Mouse (Mus musculus) layer of hippocampus, adult 9-11 months (tissue): ENCODE data around the gene Gpr156.

Experiments
- DNase-seq: peaks from one replicate; pipeline ENCODE4 v3.0.0; 2022

The Gpr156 gene

DNA sequence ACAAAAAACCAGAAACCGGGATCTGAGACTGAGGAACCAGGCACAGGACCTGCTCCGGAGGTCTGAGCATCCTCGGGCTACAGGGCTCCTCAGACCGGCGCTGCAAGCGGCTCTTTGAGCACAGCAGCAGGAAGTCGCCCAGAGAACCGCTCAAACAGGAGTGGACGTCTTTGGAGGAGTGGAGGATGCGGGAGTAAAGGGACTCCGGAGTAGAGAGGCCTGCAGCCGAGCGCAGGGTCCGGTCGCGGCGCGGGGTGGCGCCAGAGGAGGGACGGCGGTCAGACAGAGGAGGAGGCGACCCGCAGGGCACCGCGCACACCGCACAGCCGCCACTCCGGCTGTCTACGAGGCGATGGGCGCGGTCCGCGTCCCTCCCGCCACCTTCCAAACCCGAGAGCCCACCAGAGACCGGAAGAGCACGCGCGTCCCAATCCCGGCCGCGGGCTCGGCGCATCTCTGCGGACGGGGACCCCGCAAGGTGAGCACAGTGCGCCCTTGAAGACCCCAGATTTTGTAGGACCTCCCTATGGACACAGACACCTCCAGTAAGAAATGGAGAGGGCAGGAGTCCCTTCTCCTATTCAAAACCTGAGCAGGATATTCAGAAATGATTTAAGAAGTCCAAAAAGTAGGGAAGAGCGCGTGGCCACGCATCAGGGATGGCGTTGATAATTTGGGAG, at the start of gene Gpr156:
TSS of gene Gpr156 (plus strand) at position 359 of the 680 bp plus-strand sequence.
- peak; percentile 15 for DNase-seq

DNA sequence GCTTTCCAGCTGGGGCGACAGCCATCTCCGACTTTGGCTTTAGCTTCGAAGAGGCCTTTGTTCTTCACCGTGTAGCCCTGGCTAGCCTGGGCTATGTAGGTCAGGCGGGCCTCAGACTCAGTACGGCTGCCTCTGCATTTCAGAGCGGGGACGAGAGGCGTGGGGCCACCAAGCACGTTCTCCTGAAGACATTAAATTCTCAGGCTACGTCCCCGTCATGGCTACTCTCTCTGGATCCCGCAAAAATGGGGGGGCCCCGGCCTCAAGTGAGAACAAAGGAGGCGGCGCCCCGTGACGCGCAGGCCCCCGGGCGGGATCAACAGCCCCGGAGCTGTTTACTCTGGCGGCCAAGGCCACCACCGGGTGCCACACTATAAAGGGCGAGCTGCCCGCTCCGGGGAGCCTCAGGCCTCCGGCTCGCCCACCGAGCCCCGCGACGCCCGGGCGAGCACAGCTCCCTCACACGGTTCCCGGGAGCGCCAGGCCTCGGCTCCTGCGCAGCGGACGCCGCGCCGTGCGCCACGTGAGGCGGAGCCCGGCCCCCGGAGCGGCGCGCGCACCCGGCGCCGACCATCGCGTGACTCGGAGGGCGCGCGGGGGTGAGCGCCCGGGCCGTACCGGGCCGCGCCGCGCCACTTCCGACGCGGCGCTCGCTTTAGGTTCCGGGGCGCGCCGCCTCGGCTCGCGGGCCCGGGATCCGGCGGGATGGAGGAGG, 48.3 kb upstream of the Gpr156 start, which contains the start of gene Lrrc58:
TSS of gene Lrrc58 (plus strand) at position 599 of the 715 bp plus-strand sequence.
- peak; percentile 86 for DNase-seq

DNA sequence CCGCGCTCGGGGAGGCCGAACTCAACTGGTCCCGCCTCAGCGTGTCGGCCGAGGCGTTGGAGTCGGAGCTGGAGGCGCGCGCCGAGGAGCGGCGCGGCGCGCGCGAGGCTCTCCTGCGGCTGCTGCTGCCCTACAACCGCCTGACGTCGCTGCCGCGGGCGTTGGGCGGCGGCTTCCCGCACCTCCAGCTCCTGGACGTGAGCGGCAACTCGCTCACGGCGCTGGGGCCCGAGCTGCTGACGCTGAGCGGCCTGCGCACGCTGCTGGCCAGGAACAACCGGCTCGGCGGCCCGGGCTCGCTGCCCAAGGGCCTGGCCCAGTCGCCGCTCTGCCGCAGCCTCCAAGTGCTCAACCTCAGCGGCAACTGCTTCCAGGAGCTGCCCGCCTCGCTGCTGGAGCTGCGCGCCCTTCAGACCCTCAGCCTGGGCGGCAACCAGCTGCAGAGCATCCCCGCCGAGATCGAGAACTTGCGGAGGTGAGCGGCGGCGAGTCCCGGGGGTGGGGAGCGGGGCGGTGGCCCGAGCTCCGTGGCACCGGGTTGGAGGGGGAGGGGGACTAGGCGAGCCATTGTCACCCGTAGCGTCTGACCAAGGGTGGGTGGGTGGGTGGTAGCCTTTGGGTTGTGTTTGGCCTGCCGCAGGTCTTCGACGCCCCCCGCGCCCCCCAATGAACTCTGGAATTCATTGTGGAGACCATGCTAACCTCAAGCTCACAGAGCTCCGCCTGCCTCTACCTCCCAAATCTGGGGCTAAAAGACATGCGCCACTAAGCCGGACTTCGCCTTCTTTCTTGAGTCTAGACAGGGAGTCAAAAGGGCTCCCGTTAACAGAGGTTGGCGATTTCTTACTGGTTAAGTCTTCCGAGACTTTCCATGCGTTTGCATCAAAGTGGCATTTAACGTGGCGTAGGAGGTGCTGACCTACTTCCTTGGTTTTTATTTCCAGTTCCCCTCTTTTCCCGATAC, 47.5 kb upstream of the Gpr156 start:
- peak; percentile 78 for DNase-seq

DNA sequence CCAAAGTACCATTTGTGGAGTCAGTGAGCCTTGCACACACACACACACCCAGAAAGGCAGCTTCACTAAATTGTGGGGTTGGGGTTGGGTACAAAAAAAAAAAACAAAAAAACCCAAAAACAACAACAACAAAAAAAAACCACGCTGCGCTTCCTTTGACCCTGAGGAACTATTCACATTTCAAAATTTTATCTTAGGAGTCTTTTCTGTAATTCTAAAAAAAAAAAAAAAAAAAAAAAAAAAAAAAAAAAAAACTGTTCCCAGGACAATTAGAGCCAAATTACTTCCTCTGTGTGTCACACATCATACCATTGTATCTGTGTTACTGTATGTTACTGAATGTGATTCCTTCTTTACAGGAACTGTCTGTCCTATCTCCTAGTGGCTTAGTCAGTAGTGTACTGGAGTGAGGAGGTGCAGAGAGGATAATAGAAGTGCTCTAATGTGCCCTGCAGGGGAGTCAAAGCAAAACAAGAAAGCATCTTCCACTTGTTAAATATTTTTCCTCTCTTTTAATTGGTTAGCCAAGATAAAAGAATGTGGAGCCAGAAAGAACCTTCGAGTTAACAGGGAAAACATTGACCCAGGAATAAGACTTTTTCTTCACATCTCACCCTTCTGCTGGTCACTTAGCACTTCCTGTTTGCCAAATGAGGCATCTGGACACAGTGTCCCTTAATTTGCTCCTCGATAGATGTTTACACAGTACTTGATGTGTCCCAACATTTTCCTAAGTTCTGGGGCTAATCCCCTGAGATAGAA, 46.6 kb upstream of the Gpr156 start:
- DNase-seq, result no peak

DNA sequence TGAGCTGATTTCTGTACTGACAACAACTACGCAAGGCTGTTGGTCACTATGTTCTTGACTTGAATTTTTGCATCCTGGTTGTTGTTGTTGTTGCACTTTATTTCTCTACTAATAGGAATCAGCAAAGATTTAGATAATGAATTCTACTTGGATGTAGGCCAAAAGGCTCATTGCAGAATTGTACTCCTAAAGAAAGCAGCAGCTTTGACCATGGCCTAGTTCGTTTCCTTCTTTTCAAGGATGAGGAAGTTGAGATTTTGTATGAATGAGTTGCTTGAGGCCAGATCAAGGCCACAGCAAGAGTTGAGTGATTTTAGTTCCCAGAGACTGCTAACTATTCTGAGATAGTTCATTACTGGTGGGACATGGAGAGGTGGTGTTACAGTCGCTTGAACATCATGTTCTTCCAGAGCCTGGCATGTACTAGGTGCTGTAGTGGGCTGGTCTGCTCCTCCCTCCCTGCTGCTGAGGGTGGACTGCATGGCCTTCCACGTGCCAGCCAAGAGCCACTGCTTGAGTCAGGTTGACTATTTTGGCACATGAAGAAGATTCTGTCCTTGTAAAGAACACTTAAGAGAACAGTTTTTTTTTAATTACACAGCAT, 45.1 kb upstream of the Gpr156 start:
- DNase-seq, result peak; percentile 38

DNA sequence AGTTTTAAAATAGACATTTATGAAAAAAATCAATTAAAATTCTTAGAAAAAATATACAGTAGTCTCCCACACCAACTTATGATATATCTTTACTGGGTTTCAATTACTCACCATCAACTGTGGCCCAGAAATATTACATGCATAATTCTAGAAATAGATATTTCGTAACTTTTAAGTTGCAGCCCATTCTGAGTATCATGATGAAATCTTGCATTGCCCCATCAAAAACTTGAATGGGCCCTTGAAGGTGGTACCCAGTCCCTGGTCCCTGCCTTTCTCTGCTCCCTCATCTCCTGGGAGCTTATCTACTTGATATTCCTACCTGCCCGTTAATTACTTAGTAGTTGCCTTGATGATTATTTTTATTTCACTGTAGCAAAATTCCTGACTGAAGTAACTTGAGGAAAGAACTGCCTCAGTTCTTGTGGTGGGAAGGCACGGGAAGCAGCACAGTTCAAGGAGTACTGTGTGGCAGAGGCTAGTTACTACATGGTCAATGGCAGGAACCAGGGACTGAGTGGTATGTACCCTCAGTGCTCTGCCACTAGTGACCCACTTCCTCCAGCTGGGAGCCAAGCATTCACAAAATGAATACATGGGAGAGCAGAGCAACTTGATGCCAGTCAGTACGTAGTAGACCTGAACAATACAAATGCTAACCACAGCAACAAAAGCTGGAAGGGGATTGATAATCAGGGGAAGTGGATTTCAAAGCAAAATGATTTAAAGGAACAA, 41.6 kb upstream of the Gpr156 start:
- DNase-seq, result no peak

DNA sequence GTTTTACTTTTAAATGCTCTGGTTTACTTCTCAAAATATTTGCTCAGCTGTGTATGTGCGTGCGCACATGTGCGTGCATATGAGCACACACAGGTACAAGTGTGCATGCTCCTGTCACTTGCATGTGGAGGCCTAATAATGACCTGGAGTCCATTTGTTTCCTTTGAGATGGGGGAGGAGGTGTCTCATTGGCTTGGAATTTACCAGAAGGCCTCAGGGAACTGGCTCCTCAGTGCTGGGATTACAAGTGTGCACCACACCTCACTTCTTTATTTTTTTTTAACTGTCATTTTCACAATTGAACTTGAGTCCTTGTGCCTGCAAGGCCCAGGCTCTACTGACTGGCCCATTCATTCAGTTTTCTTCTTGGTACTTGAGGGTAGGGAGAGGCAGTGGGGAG, 38.9 kb upstream of the Gpr156 start:
- no peak for DNase-seq

DNA sequence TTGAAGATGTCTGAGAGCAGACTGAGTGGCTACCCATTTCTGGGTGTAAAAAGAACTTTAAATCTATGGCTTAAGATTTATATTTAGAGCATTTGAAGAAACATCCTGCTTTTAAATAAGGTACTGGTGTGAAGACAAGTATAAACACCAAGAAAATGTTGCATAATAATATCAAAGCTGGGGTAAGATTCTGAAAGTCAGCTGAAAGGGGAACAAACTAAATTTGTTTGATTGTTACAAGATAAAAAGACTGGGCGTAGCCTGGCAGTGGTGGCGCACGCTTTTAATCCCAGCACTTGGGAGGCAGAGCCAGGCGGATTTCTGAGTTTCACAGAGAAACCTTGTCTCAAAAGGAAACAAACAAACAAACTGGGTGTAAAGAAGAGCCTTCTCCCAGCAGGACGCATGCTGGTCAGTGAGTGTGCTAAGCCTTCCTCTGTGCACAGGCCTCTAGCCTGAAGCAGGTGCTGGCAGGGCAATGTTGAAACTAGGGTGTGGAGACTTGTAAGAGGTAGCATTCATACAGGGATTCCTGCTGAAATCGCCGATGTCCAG, 37.3 kb upstream of the Gpr156 start:
- no peak for DNase-seq

DNA sequence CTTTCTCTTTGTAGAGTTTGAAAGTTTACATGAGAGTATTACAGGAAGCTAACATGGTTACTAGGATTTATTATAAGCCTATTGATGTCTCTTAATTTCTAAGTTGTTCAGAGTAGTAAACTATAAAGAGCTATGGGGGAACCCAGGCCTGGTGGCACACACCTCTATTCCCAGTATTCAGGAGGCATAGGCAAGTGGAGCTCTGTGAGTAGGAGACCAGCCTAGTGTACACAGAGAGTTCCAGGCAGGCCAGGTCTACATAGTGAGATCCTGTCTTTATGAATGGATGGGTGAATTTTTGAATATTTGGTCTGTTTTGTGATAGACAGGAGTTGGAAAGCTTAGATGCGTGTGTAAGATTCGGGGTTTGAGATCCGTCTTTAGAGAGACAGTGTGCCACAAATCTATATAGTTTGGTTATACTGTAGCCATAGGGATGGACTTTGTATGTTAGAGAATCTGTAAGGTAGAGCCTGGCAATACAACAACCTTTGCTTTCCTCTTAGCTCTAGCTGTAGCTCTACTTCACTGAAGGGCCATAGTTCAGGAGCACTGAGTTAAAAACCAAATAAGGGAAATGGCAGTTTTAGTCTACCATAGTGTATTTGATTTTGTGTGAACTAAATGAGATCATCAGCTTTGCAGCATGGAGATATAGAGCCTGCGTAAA, 36.4 kb upstream of the Gpr156 start:
- DNase-seq, result no peak

DNA sequence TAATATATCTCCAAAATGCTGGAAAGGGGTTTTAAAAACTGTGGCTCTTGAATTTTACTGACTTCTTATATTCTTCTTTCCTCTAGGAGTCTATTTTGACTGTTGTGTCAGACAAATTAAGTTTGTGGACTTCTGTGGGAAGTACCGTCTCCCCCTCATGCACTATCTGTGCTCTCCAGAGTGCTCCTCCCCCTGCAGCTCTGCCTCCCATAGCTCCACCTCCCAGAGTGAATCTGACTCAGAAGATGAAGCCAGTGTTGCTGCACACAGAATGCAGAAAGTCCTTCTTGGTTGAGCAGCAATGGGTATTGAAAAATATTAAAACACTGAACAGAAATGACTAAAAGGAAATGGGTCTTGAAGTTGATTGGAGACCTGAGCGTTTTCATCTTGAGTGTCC, 35.1 kb upstream of the Gpr156 start:
- no peak for DNase-seq

DNA sequence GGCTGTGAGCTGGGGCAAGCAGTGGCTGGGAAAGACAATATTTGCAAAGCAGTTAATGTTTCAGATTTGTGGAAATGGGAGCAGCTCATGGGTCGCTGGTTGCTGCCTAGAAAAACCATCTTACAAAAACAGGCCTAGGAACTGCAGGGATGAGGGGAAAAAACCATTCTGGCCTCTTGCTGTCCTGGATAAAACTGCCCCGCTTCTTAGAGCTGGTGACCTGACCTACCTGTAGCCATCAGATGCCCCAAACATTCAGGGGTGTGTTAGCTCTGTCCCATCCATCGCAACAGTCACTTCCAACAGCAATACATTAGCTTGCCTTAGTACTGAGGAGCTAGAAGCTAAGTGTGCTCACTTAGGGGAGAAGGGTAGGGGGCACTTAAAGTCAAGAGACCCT, 27.3 kb upstream of the Gpr156 start:
- no peak for DNase-seq

DNA sequence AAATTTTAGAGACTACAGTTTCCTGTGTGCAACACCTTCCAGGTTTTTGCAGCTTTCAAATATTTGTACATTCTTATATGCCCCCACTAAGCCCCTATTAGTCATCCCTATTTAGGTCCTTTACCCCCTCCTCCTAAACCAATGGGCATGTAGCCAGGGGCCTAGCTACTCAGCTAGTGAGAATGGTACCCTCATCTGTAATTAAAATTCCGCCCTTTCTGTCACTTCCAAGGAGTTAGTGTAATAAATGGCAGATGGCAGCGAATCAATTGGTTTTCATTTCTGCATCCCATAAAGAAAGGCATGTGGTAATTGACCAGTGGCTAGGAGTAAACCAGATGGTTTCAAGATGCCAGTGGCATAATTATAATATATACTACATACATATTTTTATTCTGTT, 23.6 kb upstream of the Gpr156 start:
- no peak for DNase-seq

DNA sequence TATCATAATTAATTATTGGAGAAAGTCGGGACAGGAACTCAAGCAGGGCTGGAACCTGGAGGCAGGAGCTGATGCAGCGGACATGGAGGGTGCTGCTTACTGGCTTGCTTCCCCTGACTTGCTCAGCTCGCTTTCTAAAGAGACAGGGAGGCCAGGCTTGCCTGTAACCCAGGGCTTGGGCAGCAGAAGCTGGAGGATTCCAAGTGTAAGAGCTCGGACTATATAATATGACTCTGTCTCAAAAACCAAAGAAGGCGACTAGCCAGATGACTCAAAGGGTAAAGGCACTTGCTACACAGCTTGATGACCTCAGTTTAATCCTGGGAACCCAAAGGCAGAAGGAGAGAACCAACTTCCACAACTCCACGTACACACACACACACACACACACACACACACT, 22.9 kb upstream of the Gpr156 start:
- no peak for DNase-seq

DNA sequence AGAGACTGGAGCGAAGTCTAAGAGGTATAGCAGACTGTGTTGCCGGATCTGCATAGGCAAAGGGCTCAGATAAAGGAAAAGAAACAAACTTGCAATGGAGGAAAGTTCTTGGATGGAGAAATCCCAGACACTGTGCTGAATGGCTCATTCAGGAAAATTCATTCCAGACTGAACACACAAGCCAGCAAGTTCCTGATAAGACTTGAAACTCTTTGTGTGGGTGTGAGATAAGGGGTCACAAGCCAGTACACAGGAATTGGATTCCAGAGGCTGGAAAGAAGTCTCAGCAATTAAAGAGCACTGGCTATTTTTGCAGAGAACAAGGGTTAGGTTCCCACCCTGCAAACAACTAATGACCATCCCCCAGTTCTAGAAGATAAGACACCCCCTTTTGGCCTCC, 22.4 kb upstream of the Gpr156 start:
- no peak for DNase-seq

DNA sequence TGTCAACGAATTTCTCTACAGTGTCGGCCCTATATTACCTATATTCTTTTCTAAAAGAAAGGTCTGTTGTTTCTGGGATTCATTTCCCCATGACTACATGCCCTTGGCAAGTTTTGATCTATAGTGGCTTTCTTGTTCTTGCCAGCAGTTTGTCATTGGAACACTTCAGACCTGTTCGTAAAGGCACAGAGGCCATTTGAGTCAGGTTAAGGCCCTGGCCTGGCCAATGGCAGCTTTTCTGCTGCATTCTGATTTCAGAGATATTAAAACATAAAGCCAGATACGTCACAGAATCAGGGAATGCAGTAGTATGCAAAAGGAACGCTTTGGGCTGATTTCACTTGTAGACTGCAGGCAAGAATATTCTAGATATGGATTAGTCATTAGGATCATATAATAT, 17.5 kb upstream of the Gpr156 start:
- DNase-seq, result no peak

DNA sequence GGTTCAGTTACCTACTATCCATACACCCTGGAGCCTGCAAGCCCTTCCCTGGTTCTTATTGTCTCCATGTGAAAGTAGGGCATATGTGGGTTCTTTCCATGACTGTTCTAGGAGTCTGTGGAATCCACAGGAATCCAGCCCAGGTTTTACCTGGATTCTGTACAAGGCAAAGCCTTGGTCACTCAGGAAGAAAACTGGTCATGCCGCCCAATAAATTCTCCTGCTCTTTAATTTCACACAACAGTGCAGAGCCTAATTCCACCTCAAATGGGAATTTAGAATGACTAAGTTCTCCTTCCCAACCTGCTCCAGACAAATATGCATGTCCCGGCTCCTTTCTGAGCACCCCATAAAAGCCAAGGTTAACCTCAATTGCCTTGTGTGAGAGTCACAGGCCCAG, 16.9 kb upstream of the Gpr156 start:
- no peak for DNase-seq

DNA sequence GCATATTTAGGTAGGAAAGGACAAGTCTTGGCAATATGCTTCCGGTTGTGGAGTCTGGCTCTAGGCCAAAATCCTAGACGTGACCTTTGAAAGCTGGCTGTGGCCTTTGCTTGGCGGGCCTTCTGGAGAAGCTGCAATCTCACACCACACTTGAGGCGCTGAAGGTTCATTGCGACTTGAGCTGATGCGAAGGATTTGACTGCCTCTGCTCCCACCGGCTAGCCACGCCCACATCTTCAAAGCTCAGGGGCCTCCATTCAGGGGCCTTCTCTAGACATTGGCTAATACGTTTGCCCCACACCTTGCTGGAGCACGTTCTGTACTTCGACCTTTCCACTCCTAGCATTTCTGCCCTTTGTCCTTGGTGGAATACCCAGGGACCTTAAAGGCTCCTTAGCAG, 15.0 kb upstream of the Gpr156 start:
- DNase-seq, result no peak

DNA sequence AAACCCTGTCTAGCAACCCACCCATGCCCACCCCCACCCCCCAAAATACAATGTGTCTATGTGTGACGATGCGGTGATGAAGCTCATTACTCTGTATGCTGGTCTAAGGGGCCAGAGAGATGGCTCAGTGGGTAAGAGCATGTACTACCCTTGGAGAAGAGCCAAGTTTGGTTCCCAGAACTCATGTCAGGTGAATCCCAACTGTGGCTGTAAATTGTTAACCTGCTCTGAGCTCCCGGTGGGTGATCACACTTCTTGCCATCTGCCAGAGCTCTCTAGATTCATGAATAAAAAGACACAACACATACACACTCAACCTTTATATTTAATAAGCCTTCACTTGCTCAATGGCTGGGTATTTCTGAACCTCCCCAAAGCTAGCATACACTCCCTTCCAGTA, 9.8 kb upstream of the Gpr156 start:
- DNase-seq, result no peak

DNA sequence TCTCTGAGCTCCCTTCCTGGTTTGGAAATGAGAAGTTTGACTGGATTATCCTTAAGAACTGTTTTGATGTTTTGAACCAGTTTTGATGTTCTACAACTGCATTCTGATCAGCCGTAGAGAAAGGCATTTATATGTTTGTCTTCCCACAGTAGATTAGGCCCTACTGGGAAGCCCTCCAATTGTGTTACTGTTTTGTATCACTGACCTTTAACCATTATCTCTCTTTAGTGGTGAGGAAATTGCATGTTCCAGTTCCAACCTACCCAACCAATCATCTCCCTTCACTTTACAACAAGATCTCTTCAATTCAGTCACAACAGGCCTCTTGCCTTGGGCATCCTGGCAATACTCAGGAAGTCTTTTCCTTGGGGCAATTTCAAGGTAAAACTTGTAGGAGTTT, 5.2 kb upstream of the Gpr156 start:
- DNase-seq, result no peak

DNA sequence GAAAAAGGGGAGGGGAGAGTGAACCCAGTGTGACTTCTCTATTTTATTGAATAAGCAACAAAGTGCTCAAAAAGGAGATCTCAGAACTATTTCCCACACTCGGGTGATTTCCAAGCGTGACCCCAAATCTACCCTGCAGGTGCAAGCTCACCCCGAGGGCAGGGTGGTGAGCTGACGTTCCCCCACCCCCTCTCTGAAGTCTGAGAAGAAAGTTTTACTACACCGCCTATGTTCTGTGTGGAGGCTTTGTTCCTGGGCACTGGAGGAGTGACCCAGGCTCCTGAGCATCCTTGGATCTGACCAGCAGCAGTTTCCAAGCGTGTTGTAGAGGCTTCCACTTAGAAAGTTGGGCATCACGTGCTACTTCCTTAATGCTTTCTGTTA, 514 bp downstream of the Gpr156 start:
- no peak for DNase-seq

DNA sequence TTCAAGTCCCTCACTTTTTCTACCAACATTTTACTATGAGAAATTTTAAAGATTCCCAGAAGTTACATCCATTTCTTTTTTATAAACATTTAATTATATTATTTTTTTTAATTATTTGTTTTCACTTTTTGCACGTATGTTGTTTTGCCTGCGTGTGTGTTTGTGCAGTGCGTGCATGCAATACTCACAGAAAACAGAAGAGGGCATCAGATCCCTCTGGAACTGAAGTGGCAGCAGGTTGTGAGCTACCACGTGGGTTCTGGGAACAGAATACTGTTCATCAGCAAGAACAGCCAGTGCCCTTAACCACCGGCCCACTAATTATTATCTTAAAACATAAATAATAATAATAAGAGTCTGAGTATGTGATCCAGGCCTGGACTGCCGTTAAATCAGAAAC, 2.7 kb downstream of the Gpr156 start:
- DNase-seq, result no peak
